Mouse (Mus musculus) liver, embryonic 14.5 days (tissue): ENCODE measurements around the gene Socs3.

Experiments used
- CTCF ChIP-seq: IDR thresholded peaks from 2 replicates; pipeline ENCODE4 v1.5.1; 2016; ENCODE audit warnings: antibody characterized with exemption, low read depth, control low read depth
- EP300 ChIP-seq: IDR thresholded peaks from 2 replicates; pipeline ENCODE4 v1.6.1; 2016; ENCODE audit warnings: antibody characterized with exemption, low read depth

- TF ChIP-seq CTCF (no peak), EP300 (no peak)
Measured at GRCm38 (mm10) chr11:117934576-117935368, 35.1 kb downstream of the Socs3 start.
